Mouse (Mus musculus) MEL (cell line): ENCODE measurements at regions not wholly inside any gene's neighbourhood (a gene's known extent, or its start where the extent isn't known, plus 50 kb on each side); places are given as distances from the start of the nearest gene placed in this dataset.

ENCODE experiments used
- DNase-seq: peaks from one replicate; pipeline ENCODE4 v3.0.0; 2011; ENCODE audit warnings: low read depth, low spot score
- H3K27ac ChIP-seq: 2 replicates; pipeline ENCODE4 v1.5.1; 2012; ENCODE audit warnings: low read depth, mild to moderate bottlenecking, control low read depth, low read length, moderate library complexity; ENCODE audit not compliant: control insufficient read depth
- H3K27me3 ChIP-seq, 2 experiments: fragments of 150-350 bp in 1 of 2; sonication (generic) in 1 of 2; 2 replicates each; pipeline ENCODE4 v1.6.1; 2012; ENCODE audit warnings: low read length in 2 of 2, mild to moderate bottlenecking in 2 of 2, improper control_type of control experiment in 1 of 2, moderate library complexity in 1 of 2; ENCODE audit not compliant: insufficient read depth in 2 of 2, control insufficient read depth in 1 of 2
- H3K36me3 ChIP-seq, 2 experiments: 2 replicates each; pipeline ENCODE4 v1.6.1; 2012 to 2014; ENCODE audit warnings: low read length in 2 of 2, improper control_type of control experiment in 1 of 2, inconsistent platforms in 1 of 2, mild to moderate bottlenecking in 1 of 2; ENCODE audit not compliant: insufficient read depth in 2 of 2, control insufficient read depth in 1 of 2
- H3K4me1 ChIP-seq, 2 experiments: fragments of 150-350 bp in 1 of 2; sonication (generic) in 1 of 2; 2 replicates each; pipeline ENCODE4 v1.6.1; 2012; ENCODE audit warnings: low read length in 2 of 2, improper control_type of control experiment in 1 of 2, mild to moderate bottlenecking in 1 of 2; ENCODE audit not compliant: insufficient read depth in 2 of 2, control insufficient read depth in 1 of 2
- H3K4me3 ChIP-seq, 2 experiments: fragments of 150-350 bp in 1 of 2; sonication (generic) in 1 of 2; 2 replicates each; pipeline ENCODE4 v1.5.1; 2012; ENCODE audit warnings: low read depth in 2 of 2, low read length in 2 of 2, mild to moderate bottlenecking in 2 of 2, moderate library complexity in 2 of 2, control low read depth in 1 of 2, improper control_type of control experiment in 1 of 2; ENCODE audit not compliant: control insufficient read depth in 1 of 2, insufficient read depth in 1 of 2
- H3K79me2 ChIP-seq: 2 replicates; pipeline ENCODE4 v1.6.1; 2012; ENCODE audit warnings: mild to moderate bottlenecking, low read length, moderate library complexity; ENCODE audit not compliant: control insufficient read depth, poor library complexity, insufficient read depth
- H3K9ac ChIP-seq: 2 replicates; pipeline ENCODE4 v1.6.1; 2012; ENCODE audit warnings: low read depth, mild to moderate bottlenecking, control low read depth, low read length, moderate library complexity; ENCODE audit not compliant: control insufficient read depth, poor library complexity, severe bottlenecking
- H3K9me3 ChIP-seq: fragments of 150-350 bp; sonication (generic); replicated peaks from 2 replicates; pipeline ENCODE4 v1.6.1; 2012; ENCODE audit warnings: mild to moderate bottlenecking, low read length, improper control_type of control experiment, moderate library complexity; ENCODE audit not compliant: insufficient read depth
- BHLHE40 ChIP-seq: IDR thresholded peaks from 2 replicates; pipeline ENCODE4 v1.6.1; 2012; ENCODE audit warnings: low read depth, mild to moderate bottlenecking, inconsistent platforms, low read length, improper control_type of control experiment, borderline replicate concordance
- CHD1 ChIP-seq: IDR thresholded peaks from 2 replicates; pipeline ENCODE4 v1.6.1; 2012; ENCODE audit warnings: low read depth, mild to moderate bottlenecking, inconsistent platforms, low read length, improper control_type of control experiment
- CHD2 ChIP-seq: IDR thresholded peaks from 2 replicates; pipeline ENCODE4 v1.6.1; 2011; ENCODE audit warnings: low read length, improper control_type of control experiment
- E2F4 ChIP-seq: IDR thresholded peaks from 2 replicates; pipeline ENCODE4 v1.6.1; 2011; ENCODE audit warnings: low read depth, low read length, improper control_type of control experiment, borderline replicate concordance
- ELF1 ChIP-seq: IDR thresholded peaks from 2 replicates; pipeline ENCODE4 v1.6.1; 2014; ENCODE audit warnings: low read depth, mild to moderate bottlenecking, inconsistent platforms, low read length, improper control_type of control experiment, moderate library complexity
- EP300 ChIP-seq, 2 experiments: IDR thresholded peaks; 2 replicates each; pipeline ENCODE4 v1.6.1; 2011; ENCODE audit warnings: improper control_type of control experiment in 2 of 2, low read length in 2 of 2, low read depth in 1 of 2, mild to moderate bottlenecking in 1 of 2
- ETS1 ChIP-seq: IDR thresholded peaks from 2 replicates; pipeline ENCODE4 v1.6.1; 2012; ENCODE audit warnings: low read depth, mild to moderate bottlenecking, inconsistent platforms, low read length, improper control_type of control experiment, moderate library complexity
- GABPA ChIP-seq: IDR thresholded peaks from 2 replicates; pipeline ENCODE4 v1.6.1; 2012; ENCODE audit warnings: low read depth, mild to moderate bottlenecking, inconsistent platforms, low read length, improper control_type of control experiment, moderate library complexity
- GATA1 ChIP-seq: IDR thresholded peaks from 2 replicates; pipeline ENCODE4 v1.6.1; 2011; ENCODE audit warnings: low read depth, low read length, improper control_type of control experiment
- HCFC1 ChIP-seq: IDR thresholded peaks from 2 replicates; pipeline ENCODE4 v1.6.1; 2012; ENCODE audit warnings: low read depth, mild to moderate bottlenecking, inconsistent platforms, low read length, improper control_type of control experiment, moderate library complexity
- JUND ChIP-seq: IDR thresholded peaks from 2 replicates; pipeline ENCODE4 v1.6.1; 2011; ENCODE audit warnings: low read depth, mild to moderate bottlenecking, improper control_type of control experiment, low read length
- KAT2A ChIP-seq: conservative IDR thresholded peaks from 2 replicates; pipeline ENCODE4 v1.6.1; 2012; ENCODE audit warnings: low read depth, low read length, improper control_type of control experiment, inconsistent platforms
- MAFK ChIP-seq: IDR thresholded peaks from 2 replicates; pipeline ENCODE4 v1.6.1; 2011; ENCODE audit warnings: low read depth, mild to moderate bottlenecking, low read length, improper control_type of control experiment, borderline replicate concordance
- MAX ChIP-seq: IDR thresholded peaks from 2 replicates; pipeline ENCODE4 v1.6.1; 2011; ENCODE audit warnings: low read length, improper control_type of control experiment
- MAZ ChIP-seq: IDR thresholded peaks from 2 replicates; pipeline ENCODE4 v1.6.1; 2012; ENCODE audit warnings: low read depth, mild to moderate bottlenecking, inconsistent platforms, low read length, improper control_type of control experiment
- MEF2A ChIP-seq: IDR thresholded peaks from 2 replicates; pipeline ENCODE4 v1.6.1; 2014; ENCODE audit warnings: low read depth, mild to moderate bottlenecking, inconsistent platforms, low read length, improper control_type of control experiment; ENCODE audit not compliant: poor library complexity, insufficient replicate concordance, severe bottlenecking; ENCODE audit errors: extremely low read depth
- MXI1 ChIP-seq: IDR thresholded peaks from 2 replicates; pipeline ENCODE4 v1.6.1; 2011; ENCODE audit warnings: mild to moderate bottlenecking, low read depth, low read length, improper control_type of control experiment
- MYB ChIP-seq: IDR thresholded peaks from 2 replicates; pipeline ENCODE4 v1.6.1; 2011; ENCODE audit warnings: mild to moderate bottlenecking, low read depth, low read length, improper control_type of control experiment
- MYC ChIP-seq: IDR thresholded peaks from 2 replicates; pipeline ENCODE4 v1.6.1; 2011; ENCODE audit warnings: low read depth, mild to moderate bottlenecking, low read length, improper control_type of control experiment, moderate library complexity
- NELFE ChIP-seq: IDR thresholded peaks from 2 replicates; pipeline ENCODE4 v1.6.1; 2011; ENCODE audit warnings: low read depth, low read length, improper control_type of control experiment
- POLR2A ChIP-seq, 2 experiments: IDR thresholded peaks; 2 replicates each; pipeline ENCODE4 v1.6.1; 2011 to 2012; ENCODE audit warnings: low read length in 2 of 2, mild to moderate bottlenecking in 2 of 2, control low read depth in 1 of 2, improper control_type of control experiment in 1 of 2, low read depth in 1 of 2, moderate library complexity in 1 of 2; ENCODE audit not compliant: control insufficient read depth in 1 of 2, insufficient read depth in 1 of 2, poor library complexity in 1 of 2
- RAD21 ChIP-seq: IDR thresholded peaks from 2 replicates; pipeline ENCODE4 v1.6.1; 2011; ENCODE audit warnings: mild to moderate bottlenecking, low read depth, low read length, improper control_type of control experiment
- RCOR1 ChIP-seq: IDR thresholded peaks from 2 replicates; pipeline ENCODE4 v1.6.1; 2012; ENCODE audit warnings: low read depth, mild to moderate bottlenecking, inconsistent platforms, low read length, improper control_type of control experiment
- SIN3A ChIP-seq: IDR thresholded peaks from 2 replicates; pipeline ENCODE4 v1.6.1; 2012; ENCODE audit warnings: low read length, improper control_type of control experiment, inconsistent platforms
- SMC3 ChIP-seq: IDR thresholded peaks from 2 replicates; pipeline ENCODE4 v1.6.1; 2011; ENCODE audit warnings: low read depth, low read length, improper control_type of control experiment
- TAL1 ChIP-seq: IDR thresholded peaks from 2 replicates; pipeline ENCODE4 v1.6.1; 2012; ENCODE audit warnings: mild to moderate bottlenecking, inconsistent platforms, low read length, moderate library complexity, mixed read lengths
- TBP ChIP-seq: IDR thresholded peaks from 2 replicates; pipeline ENCODE4 v1.8.0; 2011; ENCODE audit warnings: low read depth, low read length, improper control_type of control experiment
- UBTF ChIP-seq: IDR thresholded peaks from 2 replicates; pipeline ENCODE4 v1.6.1; 2012; ENCODE audit warnings: low read depth, mild to moderate bottlenecking, inconsistent platforms, low read length, improper control_type of control experiment, moderate library complexity, borderline replicate concordance; ENCODE audit not compliant: insufficient read depth
- USF1 ChIP-seq: IDR thresholded peaks from 2 replicates; pipeline ENCODE4 v1.6.1; 2014; ENCODE audit warnings: low read depth, mild to moderate bottlenecking, inconsistent platforms, low read length, improper control_type of control experiment, moderate library complexity
- ZKSCAN1 ChIP-seq: IDR thresholded peaks from 2 replicates; pipeline ENCODE4 v1.6.1; 2012; ENCODE audit warnings: low read depth, mild to moderate bottlenecking, inconsistent platforms, low read length, improper control_type of control experiment, moderate library complexity
- ZMIZ1 ChIP-seq: IDR thresholded peaks from 2 replicates; pipeline ENCODE4 v1.6.1; 2012; ENCODE audit warnings: low read depth, mild to moderate bottlenecking, inconsistent platforms, low read length, improper control_type of control experiment, moderate library complexity
- ZNF384 ChIP-seq: IDR thresholded peaks from 2 replicates; pipeline ENCODE4 v1.6.1; 2012; ENCODE audit warnings: low read depth, mild to moderate bottlenecking, inconsistent platforms, low read length, improper control_type of control experiment

GRCm38 (mm10) chr12:70727496-70728259 lies 97.6 kb upstream of the Frmd6 start:
- Histone ChIP-seq H3K9me3 (no peaks in the 10 kb centered on the region), H3K27ac (no peak overlapping the region), H3K4me1 (no peaks in the 10 kb centered on the region), H3K36me3 (no peaks in the 10 kb centered on the region), H3K27me3 (peaks cover 0 to 1% of the 10 kb centered on the region in 2 experiments; a peak in 1 of 4 replicates), H3K4me3 (no peak overlapping the region), H3K79me2 (no peaks in the 10 kb centered on the region), H3K9ac (no peak overlapping the region)
- TF ChIP-seq TAL1: no peak
- no peak for TF ChIP-seq MXI1
- TF ChIP-seq MEF2A: no peak
- no peak for TF ChIP-seq MAZ
- TF ChIP-seq MAFK: no peak
- no peak for TF ChIP-seq E2F4
- TF ChIP-seq NELFE: no peak
- no peak for TF ChIP-seq MYC
- no peak for TF ChIP-seq SMC3
- TF ChIP-seq POLR2A (IDR thresholded peaks at IDR 0.05; ENCODE audit: control insufficient read depth in 1 of 2, insufficient read depth in 1 of 2, low read depth in 1 of 2, low read length in 2 of 2, poor library complexity in 1 of 2): no peak
- TF ChIP-seq ZNF384: no peak
- TF ChIP-seq MYB: no peak
- TF ChIP-seq GABPA: no peak
- no peak for TF ChIP-seq EP300 (IDR thresholded peaks at IDR 0.05; ENCODE audit: low read depth in 1 of 2, low read length in 2 of 2)
- no peak for TF ChIP-seq ELF1
- no peak for TF ChIP-seq CHD2
- TF ChIP-seq TBP: no peak
- no peak for DNase-seq

- H3K27me3 ChIP-seq: peaks cover 0 to 1% of the 10 kb centered on the region in 2 experiments; a peak in 1 of 4 replicates
- no peak for DNase-seq
- H3K9ac ChIP-seq: no peak overlapping the region
- no peaks in the 10 kb centered on the region for H3K9me3 ChIP-seq
- no peaks in the 10 kb centered on the region for H3K36me3 ChIP-seq
- H3K27ac ChIP-seq: no peak overlapping the region
- H3K4me1 ChIP-seq: no peaks in the 10 kb centered on the region
- H3K79me2 ChIP-seq: no peaks in the 10 kb centered on the region
- TF ChIP-seq UBTF (no peak), TAL1 (no peak), HCFC1 (no peak), ETS1 (no peak), RCOR1 (no peak), MAX (no peak), ZMIZ1 (no peak), JUND (no peak), ZKSCAN1 (no peak), SIN3A (no peak), USF1 (no peak), CHD1 (no peak), KAT2A (no peak), NELFE (no peak), RAD21 (no peak), GATA1 (no peak), MAZ (no peak), BHLHE40 (no peak)
- H3K4me3 ChIP-seq: no peak overlapping the region
Observed at GRCm38 (mm10) chr12:70728407-70728806, 96.9 kb upstream of the Frmd6 start.
